Mouse (Mus musculus) forebrain, postnatal 0 days (tissue): ENCODE measurements around the gene Azgp1. TPM values are rescaled to one million over a fixed set of nuclear protein-coding genes. Genes with fewer than 3 reads are reported as not detected.
"Not testable (repeated sequence)": the region's sequence is repeated elsewhere in the genome, so short reads cannot be mapped to it uniquely, and the experiment has no call there.

ENCODE experiments used
- ATAC-seq: fragments of 200-750 bp; cut with Nextera tagmentation; 2 replicates; pipeline ENCODE4 v1.8.0; 2017; ENCODE audit warnings: mild to moderate bottlenecking, moderate library complexity
- DNase-seq: peaks from one replicate; pipeline ENCODE4 v3.0.0-alpha.2; 2015
- H3K27ac ChIP-seq: fragments of 300-500 bp; sonication (generic); 2 replicates; pipeline ENCODE4 v1.5.1; 2014; ENCODE audit warnings: low read depth, mild to moderate bottlenecking, antibody characterized with exemption, low read length, moderate library complexity, mixed read lengths
- H3K27me3 ChIP-seq: fragments of 300-500 bp; sonication (generic); 2 replicates; pipeline ENCODE4 v1.6.1; 2014; ENCODE audit warnings: mild to moderate bottlenecking, low read length, mixed read lengths; ENCODE audit not compliant: insufficient read depth
- H3K36me3 ChIP-seq: fragments of 300-500 bp; sonication (generic); 2 replicates; pipeline ENCODE4 v1.6.1; 2014; ENCODE audit warnings: mild to moderate bottlenecking, moderate library complexity; ENCODE audit not compliant: insufficient read depth
- H3K4me1 ChIP-seq: fragments of 300-500 bp; sonication (generic); 2 replicates; pipeline ENCODE4 v1.6.1; 2014; ENCODE audit warnings: antibody characterized with exemption; ENCODE audit not compliant: insufficient read depth
- H3K4me2 ChIP-seq: fragments of 300-500 bp; sonication (generic); 2 replicates; pipeline ENCODE4 v1.6.1; 2014; ENCODE audit warnings: low read depth, mild to moderate bottlenecking, moderate library complexity
- H3K4me3 ChIP-seq: fragments of 300-500 bp; sonication (generic); 2 replicates; pipeline ENCODE4 v1.5.1; 2014; ENCODE audit warnings: low read depth, low read length, mixed read lengths
- H3K9ac ChIP-seq: fragments of 300-500 bp; sonication (generic); 2 replicates; pipeline ENCODE4 v1.6.1; 2014; ENCODE audit warnings: mild to moderate bottlenecking
- H3K9me3 ChIP-seq: fragments of 300-500 bp; sonication (generic); 2 replicates; pipeline ENCODE4 v1.6.1; 2016; ENCODE audit warnings: low read length
- CTCF ChIP-seq: sonication (generic); IDR thresholded peaks from 2 replicates; pipeline ENCODE4 v1.5.1; 2016; ENCODE audit warnings: antibody characterized with exemption, control low read depth, low read depth
- WGBS: fragments of 180-500 bp; shearing (Covaris S2); extraction: QIAGEN DNeasy Blood & Tissue Kit; methylation state at CpG from one replicate; pipeline ENCODE4 v1.1.7; 2014; 5-methylcytosine and 5-hydroxymethylcytosine counted together
- polyA plus RNA-seq: library from polyadenylated mRNA; unstranded; fragments of >200 nt; fragmentation: Nextera tagmentation; extraction: Ambion mirVana; gene quantifications from 2 replicates; pipeline ENCODE4 v1.2.1, GENCODE M21; 2015
- total RNA-seq: library from RNA; depleted of rRNA; stranded (reverse); fragments of >200 nt; gene quantifications from 2 replicates; pipeline ENCODE4 v1.2.3, GENCODE M21; 2014; rRNA removed

Azgp1 gene
- total and polyA plus RNA-seq, 2 experiments from 2014 or later, result not detected

DNA sequence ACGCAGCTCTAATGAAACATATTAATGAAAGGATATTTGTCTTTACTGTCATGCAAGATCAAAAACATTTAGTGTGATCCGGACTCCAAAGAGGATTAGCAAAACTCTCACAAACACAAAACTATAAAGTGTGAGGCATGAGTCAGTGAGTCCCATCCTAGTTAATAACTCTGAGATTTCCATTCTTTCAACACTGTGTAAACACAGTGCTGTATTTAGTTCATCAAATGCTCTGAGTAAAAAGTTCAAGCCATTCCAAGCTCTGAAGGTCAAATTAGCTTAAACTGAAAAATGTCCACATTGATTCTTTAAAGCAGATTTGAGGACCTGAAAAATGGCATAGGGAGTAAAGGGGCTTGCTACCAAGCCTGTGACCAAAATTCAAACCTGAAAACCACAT lies 2.2 kb upstream of the Azgp1 start:
- no peak overlapping the region for H3K27ac ChIP-seq
- H3K9ac ChIP-seq, result no peak overlapping the region
- no peaks in the 10 kb centered on the region for H3K36me3 ChIP-seq
- ATAC-seq (no peak), DNase-seq (no peak)
- no peaks in the 10 kb centered on the region for H3K9me3 ChIP-seq
- no peaks in the 10 kb centered on the region for H3K27me3 ChIP-seq
- WGBS, result 68% methylated on average over 2 of the region's 2 CpGs
- H3K4me3 ChIP-seq, result no peak overlapping the region
- no peak overlapping the region for H3K4me2 ChIP-seq
- no peaks in the 10 kb centered on the region for H3K4me1 ChIP-seq
- TF ChIP-seq CTCF, result no peak

DNA sequence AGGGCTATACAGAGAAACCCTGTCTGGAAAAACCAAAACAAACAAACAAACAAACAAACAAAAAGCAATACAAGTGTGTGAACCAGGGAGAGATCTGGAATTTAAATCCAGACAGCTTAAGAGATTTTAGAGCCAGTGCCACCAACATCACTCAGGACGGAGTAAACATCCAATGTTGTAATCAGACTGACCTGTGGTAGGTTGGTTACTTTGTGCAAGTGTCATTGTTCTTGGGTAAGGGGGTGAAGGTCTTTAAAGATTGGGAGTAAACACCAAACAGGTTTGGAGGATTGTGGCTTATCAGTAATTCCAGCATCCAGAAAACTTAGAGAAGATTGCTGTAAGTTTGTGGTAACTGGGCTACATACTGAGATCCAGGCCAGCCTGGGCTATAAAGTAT lies 5.0 kb downstream of the Azgp1 start:
- Histone ChIP-seq H3K27ac (no peak overlapping the region), H3K27me3 (no peaks in the 10 kb centered on the region), H3K4me2 (no peak overlapping the region), H3K36me3 (no peaks in the 10 kb centered on the region), H3K9ac (no peak overlapping the region), H3K9me3 (no peaks in the 10 kb centered on the region), H3K4me3 (no peak overlapping the region), H3K4me1 (no peaks in the 10 kb centered on the region)
- 81% methylated on average over 1 of the region's 1 CpGs for WGBS
- DNase-seq (no peak), ATAC-seq (no peak)
- no peak for TF ChIP-seq CTCF

DNA sequence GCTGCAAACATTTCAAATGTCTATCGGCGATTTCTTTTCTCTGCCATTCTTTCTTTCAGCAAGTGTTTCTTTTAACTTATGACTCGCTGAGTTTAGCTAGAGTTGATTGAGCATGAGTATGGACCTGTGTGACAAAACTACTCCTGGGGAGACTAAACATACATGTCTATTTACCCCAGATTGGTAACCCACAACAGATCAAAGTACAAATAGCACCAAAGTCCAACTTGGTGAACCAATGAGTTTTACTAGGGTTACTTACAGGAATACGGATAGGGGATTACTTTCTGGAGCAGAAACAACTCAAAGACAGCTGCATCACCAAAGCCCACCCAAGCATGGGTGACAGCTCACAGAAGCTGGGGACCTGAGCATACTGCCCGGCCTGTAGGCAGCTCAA lies 28.1 kb downstream of the Azgp1 start:
- Histone ChIP-seq H3K27ac (no peak overlapping the region), H3K36me3 (no peaks in the 10 kb centered on the region), H3K27me3 (no peaks in the 10 kb centered on the region), H3K4me2 (no peak overlapping the region), H3K9me3 (no peaks in the 10 kb centered on the region), H3K4me1 (no peaks in the 10 kb centered on the region), H3K4me3 (no peak overlapping the region), H3K9ac (no peak overlapping the region)
- TF ChIP-seq CTCF, result no peak
- DNase-seq (no peak), ATAC-seq (no peak)
- WGBS, result 84% methylated on average over 5 of the region's 5 CpGs

DNA sequence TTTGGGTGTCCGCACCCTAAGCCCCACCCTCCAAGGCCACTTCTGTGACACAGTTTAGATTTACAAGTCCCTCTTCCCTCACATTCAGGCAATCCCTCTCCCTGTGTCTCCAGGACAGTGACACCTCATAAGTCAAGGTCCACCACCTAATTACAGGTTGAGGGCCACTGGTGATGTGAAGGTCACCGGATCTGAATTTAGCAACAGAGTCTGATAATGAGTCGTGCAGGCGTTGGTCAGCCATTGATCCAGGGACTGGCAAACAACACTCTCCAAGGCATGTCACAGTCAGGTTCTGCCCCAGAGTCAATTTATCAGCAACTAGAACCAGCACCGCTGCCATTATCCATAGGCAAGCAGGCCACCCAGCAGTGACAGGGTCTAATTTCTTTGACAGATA lies 31.1 kb downstream of the Azgp1 start:
- Histone ChIP-seq H3K36me3 (no peaks in the 10 kb centered on the region), H3K9me3 (no peaks in the 10 kb centered on the region), H3K27me3 (no peaks in the 10 kb centered on the region), H3K4me3 (no peak overlapping the region), H3K27ac (no peak overlapping the region), H3K4me1 (no peaks in the 10 kb centered on the region), H3K9ac (no peak overlapping the region), H3K4me2 (no peak overlapping the region)
- no peak for ATAC-seq
- DNase-seq, result no peak
- TF ChIP-seq CTCF, result no peak
- WGBS, result 94% methylated on average over 5 of the region's 5 CpGs

DNA sequence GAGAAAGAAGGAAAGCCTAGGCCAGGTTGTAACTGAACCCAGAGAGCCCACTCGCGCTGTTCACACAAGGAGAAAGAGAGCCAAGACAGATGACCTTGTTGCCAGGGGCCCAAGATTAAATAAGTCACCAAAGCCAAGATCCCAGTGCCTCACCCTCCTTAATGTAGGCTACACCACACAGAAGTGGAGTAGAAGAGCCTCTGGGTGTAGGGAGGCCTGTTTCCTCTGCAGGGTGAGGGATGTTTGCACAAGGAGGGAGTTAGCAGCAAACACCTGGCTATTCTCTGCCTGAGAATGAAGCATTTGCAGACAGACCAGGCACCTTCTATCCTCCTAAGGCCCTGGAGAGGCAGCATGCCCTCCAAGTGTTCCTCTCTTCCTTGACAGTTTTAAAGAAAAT lies 35.2 kb downstream of the Azgp1 start:
- no peaks in the 10 kb centered on the region for H3K4me1 ChIP-seq
- H3K4me2 ChIP-seq, result no peak overlapping the region
- H3K27ac ChIP-seq, result no peak overlapping the region
- DNase-seq (no peak), ATAC-seq (no peak)
- H3K36me3 ChIP-seq, result no peaks in the 10 kb centered on the region
- H3K27me3 ChIP-seq, result no peaks in the 10 kb centered on the region
- WGBS, result 92% methylated on average over 2 of the region's 2 CpGs
- no peak overlapping the region for H3K9ac ChIP-seq
- TF ChIP-seq CTCF, result no peak
- no peaks in the 10 kb centered on the region for H3K9me3 ChIP-seq
- no peak overlapping the region for H3K4me3 ChIP-seq

DNA sequence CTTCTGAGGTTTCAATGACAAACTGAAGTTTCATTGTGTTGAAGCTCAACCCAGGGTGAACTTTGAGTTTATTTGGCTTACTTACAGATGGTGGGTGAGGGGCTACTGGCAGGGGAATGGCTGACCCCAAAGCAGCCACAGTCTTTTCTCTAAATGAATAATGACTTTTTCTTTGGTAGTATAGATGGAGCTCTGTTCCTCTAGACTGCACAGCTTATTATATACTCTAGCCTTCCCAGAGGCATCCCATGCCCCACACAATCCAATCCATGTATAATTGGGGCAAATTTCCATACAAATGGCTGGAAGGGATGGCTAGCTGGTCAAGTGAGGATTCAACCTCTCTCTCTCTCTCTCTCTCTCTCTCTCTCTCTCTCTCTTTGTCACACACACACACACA lies 35.7 kb downstream of the Azgp1 start:
- Histone ChIP-seq H3K36me3 (no peaks in the 10 kb centered on the region), H3K4me1 (no peaks in the 10 kb centered on the region), H3K4me2 (no peak overlapping the region), H3K4me3 (no peak overlapping the region), H3K9me3 (no peaks in the 10 kb centered on the region), H3K27me3 (no peaks in the 10 kb centered on the region), H3K9ac (no peak overlapping the region), H3K27ac (no peak overlapping the region)
- ATAC-seq (no peak), DNase-seq (no peak)
- TF ChIP-seq CTCF, result no peak

DNA sequence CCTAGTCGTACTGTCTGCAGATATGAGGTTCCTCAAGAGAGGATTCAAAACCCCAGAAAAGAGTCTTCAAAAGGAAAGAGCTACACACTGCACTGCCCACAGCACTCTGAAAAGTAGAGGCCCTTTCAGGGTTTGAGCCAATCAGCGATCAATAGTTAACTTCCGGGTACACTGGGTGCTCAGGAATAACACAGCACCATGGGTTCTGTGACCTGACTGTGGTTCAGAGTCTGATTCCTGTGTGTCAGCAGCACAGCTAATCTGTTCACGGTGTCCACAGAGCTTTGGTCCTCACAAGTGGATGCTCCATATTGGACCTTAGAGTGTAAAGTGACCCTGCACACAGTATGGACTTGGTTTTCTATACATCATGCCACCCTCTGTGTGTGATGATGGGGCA lies 38.3 kb downstream of the Azgp1 start:
- not testable (repeated sequence) for H3K4me1 ChIP-seq, H3K27ac ChIP-seq, H3K4me2 ChIP-seq, DNase-seq, H3K9ac ChIP-seq, H3K27me3 ChIP-seq, ATAC-seq, H3K36me3 ChIP-seq, H3K9me3 ChIP-seq, H3K4me3 ChIP-seq
- WGBS, result 90% methylated on average over 3 of the region's 4 CpGs

DNA sequence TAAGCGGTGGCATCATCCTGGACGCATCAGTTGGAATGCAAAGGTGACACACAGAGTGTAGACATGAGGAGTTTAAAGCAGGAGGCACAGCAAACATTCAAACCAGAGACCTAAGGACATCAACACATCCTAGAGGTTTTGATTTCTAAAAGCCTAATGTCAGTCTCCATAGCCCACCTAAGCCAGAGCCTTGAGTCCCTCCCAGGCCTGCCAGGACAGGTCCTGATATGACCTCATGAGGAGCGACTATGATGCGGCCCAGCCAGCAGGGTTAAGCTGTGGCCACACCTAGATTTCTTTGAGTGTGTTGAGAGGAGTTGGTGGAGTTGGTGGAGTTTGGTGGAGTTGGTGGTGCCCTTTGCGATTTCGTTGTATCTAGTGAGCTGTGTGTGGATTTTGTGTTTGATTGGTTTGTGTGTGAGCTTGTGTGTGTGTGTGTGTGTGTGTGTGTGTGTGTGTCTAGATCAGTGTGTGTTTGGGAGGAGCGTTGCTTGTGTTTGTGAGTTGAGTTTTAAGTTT lies 39.7 kb downstream of the Azgp1 start, which contains the start of the genes Smok3a and Smok3b:
Gene Smok3a (plus strand): TSS at position 301 of the 519 bp plus-strand sequence.
Gene Smok3b (plus strand): TSS at position 469 of the 519 bp plus-strand sequence.
- not testable (repeated sequence) for H3K27ac ChIP-seq, ATAC-seq
- 96% methylated on average over 3 of the region's 7 CpGs for WGBS

More for the DNA sequence above, 39.7 kb downstream of the Azgp1 start, which contains the start of the genes Smok3a and Smok3b:
- H3K4me2 ChIP-seq, H3K9ac ChIP-seq, DNase-seq, H3K27me3 ChIP-seq, H3K4me1 ChIP-seq, H3K4me3 ChIP-seq, H3K9me3 ChIP-seq, H3K36me3 ChIP-seq: not testable (repeated sequence)

Other genes starting within 250 kb of the Azgp1 start
- 251 and 252 TPM in 2 replicates for gene Nyap1, start 239.9 kb upstream of the Azgp1 start, total RNA-seq
- gene Nyap1, start 239.9 kb upstream of the Azgp1 start, polyA plus RNA-seq, result 42.0 and 48.9 TPM in 2 replicates
- gene Tsc22d4, start 235.8 kb upstream of the Azgp1 start, total RNA-seq, result 120 and 135 TPM in 2 replicates
- gene Tsc22d4, start 235.8 kb upstream of the Azgp1 start, polyA plus RNA-seq, result 112 and 134 TPM in 2 replicates
- 28.8 and 47.4 TPM in 2 replicates for gene Ppp1r35, start 202.7 kb upstream of the Azgp1 start, total RNA-seq
- gene Ppp1r35, start 202.7 kb upstream of the Azgp1 start, polyA plus RNA-seq, result 39.1 and 41.8 TPM in 2 replicates
- 33.3 and 47.7 TPM in 2 replicates for gene Mepce, start 193.9 kb upstream of the Azgp1 start, total RNA-seq
- gene Mepce, start 193.9 kb upstream of the Azgp1 start, polyA plus RNA-seq, result 18.3 and 21.1 TPM in 2 replicates
- gene Zcwpw1, start 193.7 kb upstream of the Azgp1 start, total RNA-seq, result 3.5 and 7.7 TPM in 2 replicates
- gene Zcwpw1, start 193.7 kb upstream of the Azgp1 start, polyA plus RNA-seq, result 3.1 and 4.8 TPM in 2 replicates
- 0.14 and 0.15 TPM in 2 replicates for gene Pilra, start 145.2 kb upstream of the Azgp1 start, total RNA-seq
- gene Pilra, start 145.2 kb upstream of the Azgp1 start, polyA plus RNA-seq, result 0.17 and 0.54 TPM in 2 replicates
- not detected in 2 replicates for gene Pilrb1, start 123.4 kb upstream of the Azgp1 start, total RNA-seq
- not detected in 2 replicates for gene Pilrb1, start 123.4 kb upstream of the Azgp1 start, polyA plus RNA-seq
- not detected in 2 replicates for gene Pilrb2, start 109.7 kb upstream of the Azgp1 start, total RNA-seq
- not detected in 2 replicates for gene Pilrb2, start 109.7 kb upstream of the Azgp1 start, polyA plus RNA-seq
- 0.08 TPM in 1 of 2 replicates, not detected in the other for gene Cyp3a13, start 59.9 kb upstream of the Azgp1 start, total RNA-seq
- gene Cyp3a13, start 59.9 kb upstream of the Azgp1 start, polyA plus RNA-seq, result not detected in 2 replicates
- gene Gjc3, start 18.4 kb upstream of the Azgp1 start, total RNA-seq, result 0.77 and 0.95 TPM in 2 replicates
- gene Gjc3, start 18.4 kb upstream of the Azgp1 start, polyA plus RNA-seq, result 0.26 and 0.64 TPM in 2 replicates
- not detected in 2 replicates for gene Smok3a, start 39.7 kb downstream of the Azgp1 start, total RNA-seq
- gene Smok3a, start 39.7 kb downstream of the Azgp1 start, polyA plus RNA-seq, result not detected in 2 replicates
- not detected in 2 replicates for gene Smok3b, start 39.9 kb downstream of the Azgp1 start, total RNA-seq
- not detected in 2 replicates for gene Smok3b, start 39.9 kb downstream of the Azgp1 start, polyA plus RNA-seq
- not detected in 2 replicates for gene Smok3c, start 71.7 kb downstream of the Azgp1 start, total RNA-seq
- not detected in 2 replicates for gene Smok3c, start 71.7 kb downstream of the Azgp1 start, polyA plus RNA-seq
- 45.3 and 59.6 TPM in 2 replicates for gene Zkscan1, start 103.6 kb downstream of the Azgp1 start, total RNA-seq
- gene Zkscan1, start 103.6 kb downstream of the Azgp1 start, polyA plus RNA-seq, result 8.4 and 11.2 TPM in 2 replicates
- gene Zscan21, start 135.4 kb downstream of the Azgp1 start, total RNA-seq, result 27.9 and 32.9 TPM in 2 replicates
- 60.4 TPM in 2 replicates for gene Zscan21, start 135.4 kb downstream of the Azgp1 start, polyA plus RNA-seq
- 13.6 and 13.8 TPM in 2 replicates for gene Zfp113, start 174.2 kb downstream of the Azgp1 start, total RNA-seq
- 6.0 and 10.7 TPM in 2 replicates for gene Zfp113, start 174.2 kb downstream of the Azgp1 start, polyA plus RNA-seq
- gene Cops6, start 179.6 kb downstream of the Azgp1 start, total RNA-seq, result 47.0 and 51.7 TPM in 2 replicates
- gene Cops6, start 179.6 kb downstream of the Azgp1 start, polyA plus RNA-seq, result 255 and 265 TPM in 2 replicates
- gene Ap4m1, start 190.5 kb downstream of the Azgp1 start, total RNA-seq, result 56.8 and 57.0 TPM in 2 replicates
- 11.1 and 16.4 TPM in 2 replicates for gene Ap4m1, start 190.5 kb downstream of the Azgp1 start, polyA plus RNA-seq
- gene Mcm7, start 190.9 kb downstream of the Azgp1 start, total RNA-seq, result 57.9 and 62.4 TPM in 2 replicates
- 64.9 and 69.9 TPM in 2 replicates for gene Mcm7, start 190.9 kb downstream of the Azgp1 start, polyA plus RNA-seq
- gene Taf6, start 205.9 kb downstream of the Azgp1 start, total RNA-seq, result 47.6 and 55.9 TPM in 2 replicates
- gene Taf6, start 205.9 kb downstream of the Azgp1 start, polyA plus RNA-seq, result 44.2 and 49.8 TPM in 2 replicates
- gene Cnpy4, start 206.0 kb downstream of the Azgp1 start, total RNA-seq, result 14.2 and 18.0 TPM in 2 replicates
- gene Cnpy4, start 206.0 kb downstream of the Azgp1 start, polyA plus RNA-seq, result 18.8 and 18.9 TPM in 2 replicates
- 9.7 and 9.9 TPM in 2 replicates for gene Mblac1, start 212.8 kb downstream of the Azgp1 start, total RNA-seq
- gene Mblac1, start 212.8 kb downstream of the Azgp1 start, polyA plus RNA-seq, result 10.1 and 11.0 TPM in 2 replicates
- gene Nxpe5, start 244.4 kb downstream of the Azgp1 start, total RNA-seq, result not detected in 2 replicates
- not detected in 2 replicates for gene Nxpe5, start 244.4 kb downstream of the Azgp1 start, polyA plus RNA-seq